Mouse (Mus musculus) ES-Bruce4 (cell line): ENCODE data around the gene Fbh1.

ENCODE experiments used
- CTCF ChIP-seq: IDR thresholded peaks from one replicate; pipeline ENCODE4 v1.8.1; 2011; ENCODE audit warnings: low read depth, low read length
- EP300 ChIP-seq: IDR thresholded peaks from 2 replicates; pipeline ENCODE4 v1.6.1; 2011; ENCODE audit warnings: low read depth, low read length; ENCODE audit not compliant: insufficient read depth
- POLR2A ChIP-seq: IDR thresholded peaks from one replicate; pipeline ENCODE4 v1.8.1; 2011; ENCODE audit warnings: low read length; ENCODE audit not compliant: insufficient read depth

GRCm38 (mm10) chr2:11776415-11776814, 967 bp downstream of the Fbh1 start:
- TF ChIP-seq CTCF (no peak), POLR2A (no peak), EP300 (no peak)
